Mouse (Mus musculus) heart, embryonic 11.5 days (tissue): Measurements from ENCODE around the gene Ctnna3. TPM values are rescaled to one million over a fixed set of nuclear protein-coding genes. Genes with fewer than 3 reads are reported as not detected.
A peak's percentile ranks its signal among the peaks of the same experiment; 100 is the strongest.

ENCODE experiments used
- ATAC-seq: fragments of 200-750 bp; cut with Nextera tagmentation; replicated peaks from 2 replicates; pipeline ENCODE4 v1.8.0; 2017; ENCODE audit warnings: moderate library complexity; ENCODE audit not compliant: insufficient number of reproducible peaks, low FRiP score, low TSS enrichment
- H3K27ac ChIP-seq: fragments of 300-500 bp; sonication (generic); 2 replicates; pipeline ENCODE4 v1.5.1; 2014; ENCODE audit warnings: mild to moderate bottlenecking, low read depth, low read length
- H3K27me3 ChIP-seq: fragments of 300-500 bp; sonication (generic); 2 replicates; pipeline ENCODE4 v1.6.1; 2014; ENCODE audit warnings: mild to moderate bottlenecking, low read length, mixed read lengths; ENCODE audit not compliant: control insufficient read depth, insufficient read depth
- H3K36me3 ChIP-seq: fragments of 300-500 bp; sonication (generic); 2 replicates; pipeline ENCODE4 v1.6.1; 2014; ENCODE audit warnings: mild to moderate bottlenecking, low read length, moderate library complexity, mixed read lengths; ENCODE audit not compliant: control insufficient read depth, insufficient read depth
- H3K4me1 ChIP-seq: fragments of 300-500 bp; sonication (generic); 2 replicates; pipeline ENCODE4 v1.6.1; 2014; ENCODE audit warnings: low read length; ENCODE audit not compliant: control insufficient read depth, insufficient read depth
- H3K4me2 ChIP-seq: fragments of 300-500 bp; sonication (generic); 2 replicates; pipeline ENCODE4 v1.6.1; 2014; ENCODE audit warnings: mild to moderate bottlenecking, moderate library complexity
- H3K4me3 ChIP-seq: fragments of 300-500 bp; sonication (generic); 2 replicates; pipeline ENCODE4 v1.5.1; 2014; ENCODE audit warnings: low read depth, low read length
- H3K9ac ChIP-seq: fragments of 300-500 bp; sonication (generic); 2 replicates; pipeline ENCODE4 v1.6.1; 2014; ENCODE audit warnings: mild to moderate bottlenecking, low read depth, low read length, moderate library complexity
- H3K9me3 ChIP-seq: fragments of 300-500 bp; sonication (generic); replicated peaks from 2 replicates; pipeline ENCODE4 v1.6.1; 2016; ENCODE audit warnings: low read length; ENCODE audit not compliant: control insufficient read depth
- WGBS: fragments of 180-500 bp; shearing (Covaris S2); extraction: QIAGEN DNeasy Blood & Tissue Kit; methylation state at CpG from one replicate; pipeline ENCODE4 v1.1.7; 2014; ENCODE audit not compliant: insufficient replicate concordance; 5-methylcytosine and 5-hydroxymethylcytosine counted together
- polyA plus RNA-seq: library from polyadenylated mRNA; unstranded; fragments of >200 nt; fragmentation: Nextera tagmentation; extraction: Ambion mirVana; gene quantifications from 2 replicates; pipeline ENCODE4 v1.2.1, GENCODE M21; 2014

Ctnna3 gene
- polyA plus RNA-seq, 1 experiment from 2014 or later, result 19.0 TPM

GRCm38 (mm10) chr10:63599417-63599816, 169.5 kb downstream of the Ctnna3 start:
- no peak overlapping the region for H3K4me3 ChIP-seq
- H3K4me1 ChIP-seq, result 0 out of 2 replicates have a peak, but pooled peaks cover 8% of the 10 kb centered on the region
- H3K36me3 ChIP-seq, result no peaks in the 10 kb centered on the region; the same call in 1 of the 2 replicates
- no peak overlapping the region for H3K9ac ChIP-seq
- no peaks in the 10 kb centered on the region for H3K27me3 ChIP-seq
- H3K27ac ChIP-seq, result no peak overlapping the region
- no peak for ATAC-seq
- peaks cover 3% of the 10 kb centered on the region; the same call in 1 of the 2 replicates for H3K9me3 ChIP-seq
- 80% methylated on average over 5 of the region's 5 CpGs for WGBS
- no peak overlapping the region for H3K4me2 ChIP-seq

GRCm38 (mm10) chr10:63601206-63601605, 171.3 kb downstream of the Ctnna3 start:
- H3K9me3 ChIP-seq, result peaks cover 6% of the 10 kb centered on the region
- 0 out of 2 replicates have a peak, but pooled peaks cover 8% of the 10 kb centered on the region for H3K4me1 ChIP-seq
- no peak for ATAC-seq
- no peak overlapping the region for H3K4me3 ChIP-seq
- no peak overlapping the region for H3K9ac ChIP-seq
- no peaks in the 10 kb centered on the region for H3K27me3 ChIP-seq
- no peak overlapping the region for H3K4me2 ChIP-seq
- H3K27ac ChIP-seq, result peak overlapping the region; percentile 51; the same call in 1 of the 2 replicates
- H3K36me3 ChIP-seq, result no peaks in the 10 kb centered on the region
- WGBS, result 74% methylated on average over 2 of the region's 2 CpGs

DNA sequence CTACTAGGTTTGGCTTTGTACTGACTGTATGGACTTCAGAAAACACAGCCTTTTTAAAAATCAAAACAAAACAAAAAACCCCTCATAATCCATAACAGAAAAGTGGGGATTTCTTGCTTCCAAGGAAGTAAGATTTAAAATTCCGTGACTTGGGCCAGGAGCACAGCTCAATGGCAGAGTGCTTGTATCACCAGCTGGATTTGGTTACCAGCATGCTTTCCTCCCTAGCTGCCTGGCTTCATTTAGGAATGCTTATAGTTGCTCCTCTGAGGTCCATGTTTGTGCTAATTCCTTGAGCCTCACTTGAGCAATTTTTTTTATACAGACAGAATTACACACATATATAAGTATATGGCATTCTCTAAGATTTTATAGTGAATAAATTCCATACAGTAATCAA, 198.6 kb downstream of the Ctnna3 start:
- Histone ChIP-seq H3K9ac (no peak overlapping the region), H3K27ac (no peak overlapping the region), H3K4me1 (no peaks in the 10 kb centered on the region), H3K27me3 (no peaks in the 10 kb centered on the region), H3K36me3 (no peaks in the 10 kb centered on the region), H3K4me2 (no peak overlapping the region), H3K4me3 (no peak overlapping the region), H3K9me3 (no peaks in the 10 kb centered on the region)
- 82% methylated on average over 1 of the region's 1 CpGs for WGBS
- ATAC-seq, result no peak

GRCm38 (mm10) chr10:63633915-63634314, 204.0 kb downstream of the Ctnna3 start:
- no peak for ATAC-seq
- no peak overlapping the region for H3K4me2 ChIP-seq
- 82% methylated on average over 1 of the region's 1 CpGs for WGBS

DNA sequence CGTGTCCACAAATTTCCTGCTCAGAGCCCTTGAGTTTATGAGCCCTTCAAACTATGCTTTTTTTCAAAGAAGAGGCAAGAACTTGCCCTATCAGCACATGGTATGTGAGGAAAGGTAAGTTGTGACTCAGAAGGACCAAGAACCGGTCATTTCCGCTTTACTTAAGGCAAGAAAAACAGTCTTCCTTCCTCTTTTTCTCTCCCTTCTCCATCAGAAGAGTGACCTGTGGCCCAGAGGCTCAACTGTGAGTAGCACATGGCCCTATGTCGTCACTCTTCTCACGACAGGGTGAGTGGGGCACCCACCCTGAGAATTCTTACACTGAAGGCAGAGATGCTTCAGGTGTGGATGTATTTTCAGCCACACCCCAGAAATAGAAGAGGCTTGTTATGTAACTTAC, 208.1 kb downstream of the Ctnna3 start:
- Histone ChIP-seq H3K4me1 (peaks cover 4% of the 10 kb centered on the region; the same call in 1 of the 2 replicates), H3K9me3 (no peaks in the 10 kb centered on the region), H3K36me3 (no peaks in the 10 kb centered on the region), H3K4me3 (no peak overlapping the region), H3K27me3 (no peaks in the 10 kb centered on the region), H3K9ac (no peak overlapping the region), H3K27ac (no peak overlapping the region), H3K4me2 (no peak overlapping the region)
- ATAC-seq, result no peak
- 61% methylated on average over 5 of the region's 5 CpGs for WGBS

More at GRCm38 (mm10) chr10:63633915-63634314, 204.0 kb downstream of the Ctnna3 start:
- H3K4me1 ChIP-seq, result peaks cover 4% of the 10 kb centered on the region; the same call in 1 of the 2 replicates
- H3K9ac ChIP-seq, result no peak overlapping the region
- H3K4me3 ChIP-seq, result no peak overlapping the region
- no peaks in the 10 kb centered on the region for H3K36me3 ChIP-seq
- no peaks in the 10 kb centered on the region for H3K9me3 ChIP-seq
- no peaks in the 10 kb centered on the region for H3K27me3 ChIP-seq
- no peak overlapping the region for H3K27ac ChIP-seq

- no peak overlapping the region for H3K4me2 ChIP-seq
- no peaks in the 10 kb centered on the region for H3K36me3 ChIP-seq
- no peaks in the 10 kb centered on the region for H3K9me3 ChIP-seq
- H3K27ac ChIP-seq, result no peak overlapping the region
- H3K27me3 ChIP-seq, result no peaks in the 10 kb centered on the region
- ATAC-seq, result no peak
- WGBS, result 72% methylated on average over 3 of the region's 3 CpGs
- H3K9ac ChIP-seq, result no peak overlapping the region
- H3K4me1 ChIP-seq, result no peaks in the 10 kb centered on the region
- H3K4me3 ChIP-seq, result no peak overlapping the region
These were observed 217.4 kb downstream of the Ctnna3 start for GRCm38 (mm10) chr10:63647300-63647699.

- 76% methylated on average over 3 of the region's 3 CpGs for whole genome bisulfite sequencing
- no peak for ATAC-seq
These were observed 220.4 kb downstream of the Ctnna3 start for GRCm38 (mm10) chr10:63650307-63650706.

DNA sequence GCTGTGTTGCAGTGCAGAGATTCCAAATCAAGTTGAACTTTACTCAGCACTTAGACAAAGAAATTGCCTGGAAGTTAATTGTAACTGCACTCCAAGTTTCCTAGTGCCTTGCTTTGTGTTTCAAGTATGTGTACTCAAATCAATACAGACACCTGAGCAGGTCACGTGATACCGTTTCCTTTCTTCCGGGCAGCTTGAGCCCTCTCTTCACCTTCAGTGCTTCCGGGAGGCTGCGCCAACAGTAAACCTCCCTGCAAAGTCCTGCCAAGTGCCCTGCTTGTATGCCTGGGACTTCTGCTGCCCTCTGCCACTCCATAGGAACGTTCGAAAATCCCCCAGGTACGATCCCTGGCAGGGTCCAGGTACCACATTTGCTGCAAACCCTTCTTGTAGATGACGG, 223.0 kb downstream of the Ctnna3 start:
- Histone ChIP-seq H3K27ac (no peak overlapping the region), H3K4me3 (no peak overlapping the region), H3K9me3 (no peaks in the 10 kb centered on the region), H3K36me3 (no peaks in the 10 kb centered on the region), H3K4me2 (no peak overlapping the region), H3K27me3 (no peaks in the 10 kb centered on the region), H3K9ac (no peak overlapping the region), H3K4me1 (no peaks in the 10 kb centered on the region)
- ATAC-seq, result no peak
- 74% methylated on average over 9 of the region's 9 CpGs for WGBS

More at GRCm38 (mm10) chr10:63650307-63650706, 220.4 kb downstream of the Ctnna3 start:
- H3K4me3 ChIP-seq, result no peak overlapping the region
- no peak overlapping the region for H3K9ac ChIP-seq
- H3K36me3 ChIP-seq, result no peaks in the 10 kb centered on the region
- H3K4me1 ChIP-seq, result no peaks in the 10 kb centered on the region
- no peak overlapping the region for H3K4me2 ChIP-seq
- H3K27me3 ChIP-seq, result no peaks in the 10 kb centered on the region
- H3K27ac ChIP-seq, result no peak overlapping the region
- no peaks in the 10 kb centered on the region for H3K9me3 ChIP-seq

- H3K4me1 ChIP-seq, result no peaks in the 10 kb centered on the region
- H3K4me2 ChIP-seq, result no peak overlapping the region
- no peak overlapping the region for H3K27ac ChIP-seq
- H3K36me3 ChIP-seq, result no peaks in the 10 kb centered on the region
- no peak for ATAC-seq
- H3K27me3 ChIP-seq, result no peaks in the 10 kb centered on the region
- WGBS, result 75% methylated on average over 3 of the region's 3 CpGs
- no peak overlapping the region for H3K9ac ChIP-seq
- no peak overlapping the region for H3K4me3 ChIP-seq
- H3K9me3 ChIP-seq, result no peaks in the 10 kb centered on the region
These were observed 223.7 kb downstream of the Ctnna3 start for GRCm38 (mm10) chr10:63653571-63653970.
